Mouse (Mus musculus): Measurements from ENCODE around the gene Fzd5.

The Fzd5 gene

DNA sequence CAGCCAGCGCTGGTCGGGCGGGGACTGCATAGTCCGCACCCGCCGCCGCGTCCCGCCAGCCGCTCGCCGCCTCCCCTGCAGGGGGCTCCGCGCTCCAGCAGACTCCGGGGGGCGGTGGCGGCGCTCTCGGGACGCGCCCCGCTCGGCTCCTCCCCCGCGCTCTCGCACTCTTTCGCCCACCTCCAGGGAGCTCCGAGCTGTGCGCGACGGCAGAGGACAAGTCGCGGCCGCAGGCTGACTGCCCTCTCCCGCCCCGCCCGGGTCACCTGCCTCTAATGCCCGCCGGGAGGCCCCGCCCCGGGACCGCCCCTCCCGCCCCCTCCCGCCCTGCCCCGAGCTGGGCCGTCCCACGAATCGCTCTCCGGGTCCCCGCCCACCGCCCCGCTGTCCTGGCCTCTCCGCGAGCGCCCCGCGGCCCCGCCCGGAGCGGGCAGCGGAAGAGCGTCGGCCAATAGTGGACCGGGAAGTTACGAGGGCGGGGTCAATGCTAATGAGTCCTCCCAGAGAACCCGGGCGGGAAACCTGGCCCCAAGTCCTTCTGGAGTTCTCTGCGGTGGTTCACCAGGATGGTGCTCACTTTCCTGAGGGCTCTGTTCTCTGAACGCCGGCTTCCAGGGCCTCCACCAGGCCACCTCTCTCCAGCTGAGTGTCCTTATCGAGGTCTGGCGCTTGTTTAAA, at the start of gene Fzd5:
Gene Fzd5 (minus strand): TSS at position 250 of the 678 bp plus-strand sequence.
- peak; percentile 93 for DNase-seq (ENCODE audit: low read depth, low spot score)

GRCm38 (mm10) chr1:64779863-64780262, 42.3 kb upstream of the Fzd5 start:
- DNase-seq (ENCODE audit: low read depth, low spot score): no peak

DNA sequence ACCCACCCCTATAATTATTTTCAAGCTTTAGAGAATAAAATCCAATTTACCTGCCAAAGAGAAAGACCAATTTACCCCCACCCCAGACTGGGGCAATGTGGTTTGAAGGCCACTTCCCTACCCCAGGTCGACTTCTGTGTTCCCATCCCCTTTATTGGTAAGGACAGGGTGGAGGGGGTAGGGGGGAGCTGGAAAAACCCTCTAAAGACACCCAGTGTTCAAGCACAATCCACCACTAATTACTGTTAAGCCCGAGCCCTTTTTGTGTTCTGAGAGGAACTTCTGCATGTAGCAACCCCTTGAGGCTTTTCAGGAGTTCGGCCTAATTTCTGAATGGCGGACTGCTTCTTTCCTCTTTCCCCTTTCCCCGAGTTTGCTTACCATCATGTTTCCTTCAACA, 41.9 kb upstream of the Fzd5 start:
- no peak for DNase-seq (ENCODE audit: low read depth, low spot score)

GRCm38 (mm10) chr1:64773305-64773704, 35.8 kb upstream of the Fzd5 start:
- no peak for DNase-seq (ENCODE audit: low read depth, low spot score)

- DNase-seq (ENCODE audit: low read depth, low spot score): no peak
Observed at GRCm38 (mm10) chr1:64770169-64770568, 32.6 kb upstream of the Fzd5 start.

GRCm38 (mm10) chr1:64761646-64762045, 24.1 kb upstream of the Fzd5 start:
- DNase-seq (ENCODE audit: low read depth, low spot score): no peak

DNA sequence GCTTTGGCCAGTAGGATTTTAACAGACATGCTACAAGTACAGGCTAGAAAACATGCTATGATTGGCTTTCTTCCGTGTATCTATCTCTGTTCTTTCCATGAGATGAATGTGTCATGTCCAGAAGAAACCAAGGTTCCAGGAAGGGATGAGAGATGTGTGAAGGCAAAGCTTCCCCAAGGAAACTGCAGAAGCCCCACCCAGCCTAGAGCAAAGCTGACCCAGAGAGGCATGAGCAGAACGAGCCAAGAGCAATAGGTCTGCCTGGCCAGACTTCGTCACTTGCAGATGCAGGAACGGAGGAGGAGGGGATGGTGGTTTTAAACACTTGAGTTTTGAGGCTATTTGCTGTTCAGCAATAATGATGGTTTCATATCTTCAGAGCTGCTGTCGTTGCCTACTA, 20.2 kb upstream of the Fzd5 start:
- no peak for DNase-seq (ENCODE audit: low read depth, low spot score)

DNA sequence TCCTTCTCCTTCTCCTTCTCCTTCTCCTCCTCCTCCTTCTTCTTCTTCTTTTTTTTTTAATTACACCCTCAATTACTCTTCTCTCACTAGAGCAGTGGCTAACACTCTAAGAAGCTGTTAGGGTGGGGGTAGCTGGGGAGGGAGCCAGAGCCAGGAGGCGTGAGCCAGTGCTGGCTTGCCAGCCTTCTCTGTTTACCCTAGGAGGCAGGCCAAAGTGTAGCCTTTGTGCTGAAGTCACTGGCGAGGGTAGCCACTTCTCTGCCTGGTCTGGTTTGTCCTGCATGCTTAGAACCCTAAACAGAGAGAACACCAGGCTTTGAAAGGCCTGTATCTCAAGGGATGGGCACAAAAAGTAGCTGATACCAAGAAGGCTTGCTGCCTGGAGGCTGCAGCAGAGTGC, 19.7 kb upstream of the Fzd5 start:
- no peak for DNase-seq (ENCODE audit: low read depth, low spot score)

DNA sequence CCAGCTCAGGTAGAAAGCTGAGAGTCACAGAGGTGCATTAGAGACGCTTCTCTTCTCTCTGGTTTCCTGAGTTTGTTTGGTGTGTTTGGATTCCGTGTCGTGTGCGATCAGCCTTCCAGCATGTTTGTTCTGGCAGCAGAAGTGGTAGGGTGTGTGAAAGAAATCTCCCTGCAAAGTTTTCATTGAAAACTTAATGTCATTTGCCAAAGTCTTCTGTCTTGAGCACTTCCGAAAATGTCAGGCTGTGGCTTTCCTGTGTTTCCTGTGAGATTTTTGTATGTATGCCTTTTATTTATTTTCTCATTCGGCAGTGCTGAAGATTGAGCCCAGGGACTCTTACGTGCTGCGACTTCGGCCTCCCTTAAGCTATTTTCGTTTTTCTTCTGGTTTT, 19.1 kb upstream of the Fzd5 start:
- no peak for DNase-seq (ENCODE audit: low read depth, low spot score)

- DNase-seq (ENCODE audit: low read depth, low spot score): no peak
Observed at GRCm38 (mm10) chr1:64755971-64756639, 18.6 kb upstream of the Fzd5 start.

DNA sequence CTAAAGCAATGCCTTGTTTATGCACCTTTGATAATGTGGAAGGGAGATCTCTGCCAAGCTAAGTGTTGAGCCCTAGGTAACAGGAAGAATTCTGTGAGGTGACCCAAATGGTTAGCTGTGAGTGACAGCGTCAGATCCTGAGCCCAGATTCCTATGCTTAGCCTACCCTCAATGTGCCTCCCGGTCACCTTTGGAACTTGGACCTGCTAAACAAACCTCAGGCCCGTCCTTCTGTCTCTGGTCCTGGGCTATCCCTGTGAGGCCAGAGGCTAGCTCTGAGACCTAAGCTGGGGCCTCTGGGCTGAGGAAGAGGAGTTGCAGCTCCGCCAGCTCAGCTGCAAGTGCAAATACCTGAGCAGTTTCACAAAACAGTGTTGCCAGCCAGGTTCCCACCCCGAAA, 17.1 kb upstream of the Fzd5 start:
- no peak for DNase-seq (ENCODE audit: low read depth, low spot score)

- DNase-seq (ENCODE audit: low read depth, low spot score): no peak
Observed at GRCm38 (mm10) chr1:64753668-64754067, 16.1 kb upstream of the Fzd5 start.

GRCm38 (mm10) chr1:64753109-64753508, 15.6 kb upstream of the Fzd5 start:
- DNase-seq (ENCODE audit: low read depth, low spot score): no peak

DNA sequence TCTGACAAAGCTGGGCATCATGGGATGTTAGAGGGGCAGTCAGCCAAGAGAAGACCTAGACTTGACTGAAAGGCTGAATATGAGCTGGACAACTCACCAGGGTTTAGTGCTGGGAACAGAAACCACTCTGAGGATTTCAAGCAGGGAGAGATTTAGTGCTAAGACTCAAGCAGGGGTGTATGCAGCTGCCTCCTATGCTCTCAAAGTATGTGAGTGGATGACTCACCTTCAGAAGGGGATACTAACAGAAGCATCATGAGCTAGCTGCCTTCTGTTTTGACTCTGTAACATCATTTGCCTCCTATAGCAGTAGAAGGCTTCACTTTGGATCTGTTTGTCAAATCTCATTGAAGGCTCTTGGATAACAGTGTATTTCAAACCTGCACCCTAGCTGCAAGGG, 7.1 kb upstream of the Fzd5 start:
- no peak for DNase-seq (ENCODE audit: low read depth, low spot score)

GRCm38 (mm10) chr1:64742741-64743408, 5.3 kb upstream of the Fzd5 start:
- no peak for DNase-seq (ENCODE audit: low read depth, low spot score)

GRCm38 (mm10) chr1:64738661-64739082, 1.1 kb upstream of the Fzd5 start:
- no peak for DNase-seq (ENCODE audit: low read depth, low spot score)

GRCm38 (mm10) chr1:64738180-64738555, 617 bp upstream of the Fzd5 start:
- no peak for DNase-seq (ENCODE audit: low read depth, low spot score)

GRCm38 (mm10) chr1:64736681-64737501, 660 bp downstream of the Fzd5 start:
- no peak for DNase-seq (ENCODE audit: low read depth, low spot score)

GRCm38 (mm10) chr1:64735781-64736680, 1.5 kb downstream of the Fzd5 start:
- DNase-seq (ENCODE audit: low read depth, low spot score): no peak

DNA sequence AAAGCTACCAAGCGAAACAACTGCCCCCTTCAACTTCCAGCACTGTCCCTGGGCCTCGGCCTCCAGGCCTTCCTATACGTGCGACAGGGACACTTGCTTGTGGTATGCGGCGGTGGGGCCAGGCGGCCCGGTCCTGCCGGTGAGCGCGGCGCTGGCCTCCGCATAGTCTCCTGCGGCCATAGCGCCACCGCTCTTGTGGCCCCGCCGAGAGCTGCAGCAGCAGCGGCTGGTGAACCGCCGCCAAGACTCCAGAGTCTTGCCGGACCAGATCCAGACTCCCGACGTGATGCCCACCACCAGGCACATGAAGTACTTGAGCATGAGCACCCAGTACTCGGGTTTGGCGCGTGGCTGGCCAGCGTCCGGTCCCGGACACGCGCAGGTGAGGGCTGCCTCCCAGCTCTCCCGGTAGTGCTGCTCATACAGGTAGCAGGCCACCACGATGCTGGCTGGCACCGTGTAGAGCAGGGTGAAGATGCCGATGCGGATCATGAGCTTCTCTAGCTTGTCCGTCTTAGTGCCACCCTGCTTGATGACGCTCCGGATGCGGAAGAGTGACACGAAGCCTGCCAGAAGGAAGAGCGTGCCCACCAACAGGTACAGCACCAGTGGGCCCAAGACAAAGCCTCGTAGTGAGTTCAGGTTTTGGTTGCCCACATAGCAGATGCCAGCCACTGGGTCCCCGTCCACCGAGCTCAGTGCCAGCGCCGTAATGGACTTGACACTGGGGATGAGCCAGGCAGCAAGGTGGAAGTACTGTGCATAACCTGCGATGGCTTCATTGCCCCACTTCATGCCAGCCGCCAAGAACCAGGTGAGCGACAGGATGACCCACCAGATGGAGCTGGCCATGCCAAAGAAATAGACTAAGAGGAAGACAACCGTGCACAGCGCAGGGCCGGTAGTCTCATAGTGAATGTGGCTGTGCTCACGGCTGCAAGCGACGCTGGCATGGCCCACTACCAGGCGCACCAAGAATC, 2.5 kb downstream of the Fzd5 start:
- DNase-seq (ENCODE audit: low read depth, low spot score): peak; percentile 40

Data from c-Kit-negative CD71-positive TER-119-positive erythroid progenitor cells, embryonic 14.5 days (primary cell).